Mouse (Mus musculus) liver, postnatal 0 days (tissue): Measurements from ENCODE around the gene Adamts16.

Experiments used
- CTCF ChIP-seq: sonication (generic); IDR thresholded peaks from 2 replicates; pipeline ENCODE4 v1.5.1; 2016; ENCODE audit warnings: antibody characterized with exemption, low read depth
- EP300 ChIP-seq: IDR thresholded peaks from 2 replicates; pipeline ENCODE4 v1.6.1; 2016; ENCODE audit warnings: antibody characterized with exemption, low read depth, mild to moderate bottlenecking

DNA sequence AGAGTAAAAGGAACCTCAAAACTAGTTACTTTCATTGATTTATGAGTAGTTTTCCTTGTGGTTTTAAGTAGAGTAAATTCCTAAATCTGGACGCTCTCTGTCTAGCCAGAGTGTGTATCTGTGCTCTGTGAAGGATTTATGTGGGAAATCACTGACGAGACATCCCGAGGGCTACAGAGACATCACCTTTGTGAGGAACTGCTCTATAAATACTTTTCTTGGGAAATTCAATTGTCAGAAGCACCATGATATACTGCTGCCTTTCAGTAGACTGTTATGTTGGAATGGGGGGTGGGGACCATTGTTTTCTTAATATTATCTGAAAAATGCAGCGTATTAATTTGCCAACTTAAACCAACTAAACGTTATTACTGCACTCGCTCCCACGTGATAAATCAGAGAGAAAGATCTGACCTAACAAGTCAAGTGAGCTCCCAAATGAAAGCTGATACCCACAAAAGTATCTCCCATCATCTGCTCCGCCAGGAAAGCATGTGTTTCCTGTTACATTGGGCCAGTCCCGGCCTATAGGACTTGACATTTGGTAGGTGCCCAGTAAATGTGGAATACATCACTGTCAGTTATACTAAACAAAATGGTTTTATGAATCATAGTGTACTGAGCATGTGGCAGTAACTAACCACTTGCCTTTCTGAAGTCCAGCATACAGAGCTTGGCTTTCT lies 62.6 kb downstream of the Adamts16 start:
- no peak for TF ChIP-seq CTCF
- no peak for TF ChIP-seq EP300
